Mouse (Mus musculus): Measurements from ENCODE around the gene Rtcb. TPM values are rescaled to one million over a fixed set of nuclear protein-coding genes. Genes with fewer than 3 reads are reported as not detected.

Gene Rtcb
- polyA plus RNA-seq, 1 experiment from 2014 or later, result 186 TPM

- H3K27me3 ChIP-seq (ENCODE audit: insufficient read depth, low read length), result no peaks in the 10 kb centered on the region
- H3K27ac ChIP-seq (ENCODE audit: low read depth), result no peak overlapping the region
- H3K4me3 ChIP-seq (ENCODE audit: low read depth, low read length), result no peak overlapping the region
- H3K4me1 ChIP-seq (ENCODE audit: insufficient read depth), result no peaks in the 10 kb centered on the region
- H3K36me3 ChIP-seq (ENCODE audit: insufficient read depth), result no peaks in the 10 kb centered on the region
- ATAC-seq (ENCODE audit: insufficient read depth) (no peak), DNase-seq (no peak)
- no peak for TF ChIP-seq CTCF (IDR thresholded peaks at IDR 0.05; ENCODE audit: low read depth)
- H3K9me3 ChIP-seq (ENCODE audit: low read depth, low read length), result no peaks in the 10 kb centered on the region
- H3K9ac ChIP-seq, result no peak overlapping the region
- no peak overlapping the region for H3K4me2 ChIP-seq
- WGBS, result 80% methylated on average over 7 of the region's 7 CpGs
Measured at GRCm38 (mm10) chr10:85964316-85964715, 6.7 kb upstream of the Rtcb start.

- Histone ChIP-seq H3K4me1 (ENCODE audit: insufficient read depth) (no peaks in the 10 kb centered on the region), H3K4me2 (no peak overlapping the region), H3K27ac (ENCODE audit: low read depth) (no peak overlapping the region), H3K4me3 (ENCODE audit: low read depth, low read length) (no peak overlapping the region), H3K9ac (no peak overlapping the region), H3K27me3 (ENCODE audit: insufficient read depth, low read length) (no peaks in the 10 kb centered on the region), H3K36me3 (ENCODE audit: insufficient read depth) (no peaks in the 10 kb centered on the region), H3K9me3 (ENCODE audit: low read depth, low read length) (no peaks in the 10 kb centered on the region)
- ATAC-seq (ENCODE audit: insufficient read depth) (no peak), DNase-seq (peak; percentile 51)
- TF ChIP-seq CTCF (IDR thresholded peaks at IDR 0.05; ENCODE audit: low read depth), result no peak
- WGBS, result 47% methylated on average over 9 of the region's 9 CpGs
Measured at GRCm38 (mm10) chr10:85962897-85963296, 5.3 kb upstream of the Rtcb start.

GRCm38 (mm10) chr10:85956871-85957419, 678 bp downstream of the Rtcb start:
- H3K36me3 ChIP-seq (ENCODE audit: insufficient read depth), result peaks cover 33% of the 10 kb centered on the region
- peak; percentile 29 for DNase-seq
- H3K9me3 ChIP-seq (ENCODE audit: low read depth, low read length), result no peaks in the 10 kb centered on the region
- WGBS, result 2% methylated on average over 20 of the region's 20 CpGs
- H3K4me3 ChIP-seq (ENCODE audit: low read depth, low read length), result peak overlapping the region; percentile 85
- peak overlapping the region; percentile 76; the same call in 1 of the 2 replicates for H3K27ac ChIP-seq (ENCODE audit: low read depth)
- peak overlapping the region; percentile 92 for H3K9ac ChIP-seq
- no peak for TF ChIP-seq CTCF (IDR thresholded peaks at IDR 0.05; ENCODE audit: low read depth)
- no peak for ATAC-seq (ENCODE audit: insufficient read depth)
- H3K27me3 ChIP-seq (ENCODE audit: insufficient read depth, low read length), result no peaks in the 10 kb centered on the region
- H3K4me1 ChIP-seq (ENCODE audit: insufficient read depth), result no peaks in the 10 kb centered on the region
- H3K4me2 ChIP-seq, result peak overlapping the region; percentile 92

- ATAC-seq (ENCODE audit: insufficient read depth) (no peak), DNase-seq (peak; percentile 59)
- no peak overlapping the region for H3K9ac ChIP-seq
- H3K27me3 ChIP-seq (ENCODE audit: insufficient read depth, low read length), result no peaks in the 10 kb centered on the region
- no peak for TF ChIP-seq CTCF (IDR thresholded peaks at IDR 0.05; ENCODE audit: low read depth)
- WGBS, result 44% methylated on average over 2 of the region's 2 CpGs
- H3K4me2 ChIP-seq, result no peak overlapping the region
- H3K9me3 ChIP-seq (ENCODE audit: low read depth, low read length), result no peaks in the 10 kb centered on the region
- no peaks in the 10 kb centered on the region for H3K4me1 ChIP-seq (ENCODE audit: insufficient read depth)
- peaks cover 54% of the 10 kb centered on the region for H3K36me3 ChIP-seq (ENCODE audit: insufficient read depth)
- H3K27ac ChIP-seq (ENCODE audit: low read depth), result peak overlapping the region; percentile 58
- H3K4me3 ChIP-seq (ENCODE audit: low read depth, low read length), result no peak overlapping the region
Measured at GRCm38 (mm10) chr10:85954429-85954828, 3.2 kb downstream of the Rtcb start.

- no peak for TF ChIP-seq CTCF (IDR thresholded peaks at IDR 0.05; ENCODE audit: low read depth)
- H3K4me3 ChIP-seq (ENCODE audit: low read depth, low read length), result no peak overlapping the region
- H3K4me2 ChIP-seq, result no peak overlapping the region
- H3K27ac ChIP-seq (ENCODE audit: low read depth), result no peak overlapping the region
- H3K9ac ChIP-seq, result no peak overlapping the region
- peaks cover 64% of the 10 kb centered on the region for H3K36me3 ChIP-seq (ENCODE audit: insufficient read depth)
- DNase-seq (no peak), ATAC-seq (ENCODE audit: insufficient read depth) (no peak)
- no peaks in the 10 kb centered on the region for H3K9me3 ChIP-seq (ENCODE audit: low read depth, low read length)
- WGBS, result 74% methylated on average over 3 of the region's 3 CpGs
- no peaks in the 10 kb centered on the region for H3K4me1 ChIP-seq (ENCODE audit: insufficient read depth)
- H3K27me3 ChIP-seq (ENCODE audit: insufficient read depth, low read length), result no peaks in the 10 kb centered on the region
Measured at GRCm38 (mm10) chr10:85953401-85953800, 4.2 kb downstream of the Rtcb start.

- WGBS, result 84% methylated on average over 6 of the region's 6 CpGs
- no peaks in the 10 kb centered on the region for H3K27me3 ChIP-seq (ENCODE audit: insufficient read depth, low read length)
- no peaks in the 10 kb centered on the region for H3K9me3 ChIP-seq (ENCODE audit: low read depth, low read length)
Measured at GRCm38 (mm10) chr10:85951765-85952443, 5.7 kb downstream of the Rtcb start.

GRCm38 (mm10) chr10:85948483-85949196, 9.0 kb downstream of the Rtcb start:
- WGBS, result 90% methylated on average over 8 of the region's 8 CpGs
- no peak overlapping the region for H3K9ac ChIP-seq
- H3K4me3 ChIP-seq (ENCODE audit: low read depth, low read length), result no peak overlapping the region
- no peak for DNase-seq
- no peak overlapping the region for H3K27ac ChIP-seq (ENCODE audit: low read depth)
- peaks cover 93% of the 10 kb centered on the region for H3K36me3 ChIP-seq (ENCODE audit: insufficient read depth)
- no peak for ATAC-seq (ENCODE audit: insufficient read depth)
- H3K9me3 ChIP-seq (ENCODE audit: low read depth, low read length), result no peaks in the 10 kb centered on the region
- H3K27me3 ChIP-seq (ENCODE audit: insufficient read depth, low read length), result no peaks in the 10 kb centered on the region
- H3K4me1 ChIP-seq (ENCODE audit: insufficient read depth), result no peaks in the 10 kb centered on the region
- H3K4me2 ChIP-seq, result no peak overlapping the region
- no peak for TF ChIP-seq CTCF (IDR thresholded peaks at IDR 0.05; ENCODE audit: low read depth)

More at GRCm38 (mm10) chr10:85951765-85952443, 5.7 kb downstream of the Rtcb start:
- ATAC-seq (ENCODE audit: insufficient read depth) (no peak), DNase-seq (no peak)
- H3K4me2 ChIP-seq, result no peak overlapping the region
- no peak overlapping the region for H3K9ac ChIP-seq
- TF ChIP-seq CTCF (IDR thresholded peaks at IDR 0.05; ENCODE audit: low read depth), result no peak
- no peak overlapping the region for H3K4me3 ChIP-seq (ENCODE audit: low read depth, low read length)
- peaks cover 77% of the 10 kb centered on the region for H3K36me3 ChIP-seq (ENCODE audit: insufficient read depth)
- no peak overlapping the region for H3K27ac ChIP-seq (ENCODE audit: low read depth)
- H3K4me1 ChIP-seq (ENCODE audit: insufficient read depth), result no peaks in the 10 kb centered on the region
